Mouse (Mus musculus) thymus, postnatal 0 days (tissue): Measurements from ENCODE around the gene Atp2a3. TPM values are rescaled to one million over a fixed set of nuclear protein-coding genes. Genes with fewer than 3 reads are reported as not detected.

Experiments used
- DNase-seq: peaks from one replicate; pipeline ENCODE4 v3.0.0-alpha.2; 2015; ENCODE audit warnings: low spot score
- microRNA-seq: library from miRNA; unstranded; fragments of <30 nt; microRNA quantifications from one replicate; pipeline ENCODE4, GENCODE M21; 2016; ENCODE audit warnings: borderline number of aligned reads
- polyA plus RNA-seq: library from polyadenylated mRNA; unstranded; fragments of >200 nt; fragmentation: Nextera tagmentation; extraction: Ambion mirVana; gene quantifications from 2 replicates; pipeline ENCODE4 v1.2.1, GENCODE M21; 2015

The Atp2a3 gene
- polyA plus RNA-seq, 1 experiment from 2014 or later, result 102 TPM

DNA sequence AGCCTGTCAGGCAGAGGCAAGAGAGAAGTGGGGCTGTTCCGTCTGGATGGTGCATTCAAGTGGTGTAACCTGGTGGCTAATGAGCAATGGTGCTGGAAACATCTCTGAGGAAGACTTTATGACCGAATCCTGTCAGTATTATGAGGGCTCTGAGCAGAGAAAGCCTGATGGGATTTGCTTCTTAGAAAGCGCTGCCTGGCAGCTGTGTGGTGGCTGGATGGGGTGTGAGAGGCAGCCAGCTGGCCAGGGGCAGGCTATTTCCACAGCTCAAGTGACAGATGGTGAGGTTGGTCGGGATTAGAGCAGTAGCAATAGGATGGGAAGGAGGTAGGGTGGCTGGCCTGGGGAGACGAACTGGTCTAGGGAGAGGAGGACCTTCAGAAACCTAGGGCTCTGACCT lies 70.6 kb downstream of the Atp2a3 start:
- no peak for DNase-seq

DNA sequence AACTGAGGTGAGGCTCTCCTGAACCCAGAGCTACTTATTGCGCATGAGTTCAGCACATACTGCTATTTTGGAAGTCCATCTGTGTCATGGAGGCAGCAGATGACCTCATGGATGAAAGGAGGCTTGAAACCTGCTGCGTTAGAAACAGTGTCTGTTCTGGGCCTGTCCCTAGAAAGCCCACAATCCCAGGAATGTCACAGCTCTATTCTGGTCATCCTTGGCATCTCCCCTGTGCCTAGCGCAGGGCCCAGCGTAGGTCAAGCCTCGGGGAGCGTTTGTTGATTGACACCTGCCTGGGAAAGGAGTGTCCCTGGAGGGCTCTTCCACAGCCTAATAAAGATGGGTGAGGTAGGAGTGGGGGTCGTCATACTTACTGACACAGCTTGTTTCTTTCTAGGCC lies 75.1 kb downstream of the Atp2a3 start:
- no peak for DNase-seq

DNA sequence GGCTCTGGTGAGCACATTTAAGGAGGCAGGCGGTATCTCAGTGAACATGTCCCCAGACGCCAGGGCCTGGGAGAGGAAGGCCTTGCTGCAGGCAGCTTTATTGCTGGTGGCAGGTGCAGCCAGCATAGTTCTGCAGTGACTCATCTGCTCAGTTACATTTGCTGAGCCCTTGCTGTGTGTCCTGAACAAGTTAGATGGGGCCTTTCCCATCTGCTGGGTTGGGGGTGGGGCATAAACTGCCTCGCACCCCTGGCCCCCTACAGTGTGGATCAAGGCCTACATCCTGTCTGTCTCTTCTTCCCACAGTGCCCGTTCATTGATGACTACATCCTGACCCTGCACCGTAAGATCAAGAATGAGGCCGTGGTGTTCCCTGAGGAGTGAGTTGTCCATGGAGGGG lies 75.9 kb downstream of the Atp2a3 start:
- peak; percentile 38 for DNase-seq

DNA sequence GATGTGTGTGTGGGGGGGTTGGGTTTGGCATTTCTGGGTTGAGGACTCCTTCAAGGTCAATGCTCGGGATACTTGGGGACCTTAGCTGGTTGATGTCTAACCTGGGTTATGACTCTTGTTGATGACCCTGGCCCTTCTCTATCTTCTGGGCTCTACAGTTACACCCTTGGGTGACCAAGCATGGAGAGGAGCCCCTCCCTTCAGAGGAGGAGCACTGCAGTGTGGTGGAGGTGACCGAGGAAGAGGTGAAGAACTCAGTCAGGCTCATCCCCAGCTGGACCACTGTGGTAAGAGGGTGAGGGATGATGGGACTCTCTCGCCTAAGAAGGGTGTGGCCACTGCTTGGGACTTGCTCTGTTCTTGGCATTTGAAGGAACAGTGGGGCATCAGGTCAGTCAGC lies 76.7 kb downstream of the Atp2a3 start:
- DNase-seq, result no peak

DNA sequence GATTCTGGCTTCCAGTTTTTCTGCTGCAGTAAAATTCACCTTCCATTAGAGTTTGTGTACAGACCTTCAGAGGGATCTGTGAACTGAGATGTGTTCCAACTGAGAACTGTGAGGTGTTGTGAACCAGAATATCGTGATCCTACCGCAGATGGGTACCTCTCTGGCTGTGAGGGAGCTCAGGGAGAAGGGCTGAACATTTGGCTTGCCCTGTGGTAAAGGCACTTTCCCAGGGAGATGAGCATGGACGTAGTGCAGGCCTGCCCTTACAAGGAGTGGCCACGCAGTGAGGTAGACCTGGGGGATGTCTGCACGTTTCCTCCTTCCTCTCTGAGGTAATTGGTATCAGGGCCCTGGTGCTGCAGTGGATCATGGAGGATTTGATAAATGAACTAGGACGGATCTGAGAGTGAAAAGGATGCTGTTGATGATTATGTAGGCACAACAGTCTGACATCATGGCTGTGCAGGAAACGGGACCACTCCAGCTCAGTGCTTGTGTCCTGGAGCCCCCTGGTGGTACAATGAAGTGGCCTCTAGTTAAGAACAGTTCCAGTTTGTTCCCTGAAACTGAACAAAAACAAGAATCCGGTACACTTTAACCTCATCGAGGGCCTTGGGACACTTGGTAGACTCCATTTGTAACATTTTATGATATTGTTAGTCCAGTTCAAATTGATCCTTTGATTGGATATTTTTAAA lies 78.3 kb downstream of the Atp2a3 start:
- peak; percentile 87 for DNase-seq

Small RNA genes lying within 50 kb of the gene (microRNA-seq; reads per million reads assigned to microRNA genes)
- not detected for gene Gm44467

Other genes starting within 250 kb of the Atp2a3 start
- 5.4 and 6.0 TPM in 2 replicates for gene Cyb5d2, start 165.0 kb upstream of the Atp2a3 start, polyA plus RNA-seq
- gene Zzef1, start 164.9 kb upstream of the Atp2a3 start, polyA plus RNA-seq, result 10.4 and 14.9 TPM in 2 replicates
- 61.5 and 71.4 TPM in 2 replicates for gene P2rx1, start 37.9 kb downstream of the Atp2a3 start, polyA plus RNA-seq
- gene Camkk1, start 57.8 kb downstream of the Atp2a3 start, polyA plus RNA-seq, result 18.8 and 19.6 TPM in 2 replicates
- gene Ncbp3, start 86.6 kb downstream of the Atp2a3 start, polyA plus RNA-seq, result 9.0 and 13.3 TPM in 2 replicates
- gene Itgae, start 129.4 kb downstream of the Atp2a3 start, polyA plus RNA-seq, result 8.0 and 10.5 TPM in 2 replicates
- 19.7 and 22.0 TPM in 2 replicates for gene Haspin, start 177.1 kb downstream of the Atp2a3 start, polyA plus RNA-seq
- gene P2rx5, start 199.3 kb downstream of the Atp2a3 start, polyA plus RNA-seq, result 0.33 and 0.51 TPM in 2 replicates
- 156 and 166 TPM in 2 replicates for gene Emc6, start 215.9 kb downstream of the Atp2a3 start, polyA plus RNA-seq
- 116 and 119 TPM in 2 replicates for gene Tax1bp3, start 215.9 kb downstream of the Atp2a3 start, polyA plus RNA-seq
- gene Ctns, start 237.9 kb downstream of the Atp2a3 start, polyA plus RNA-seq, result 13.2 and 13.9 TPM in 2 replicates
- gene Shpk, start 238.3 kb downstream of the Atp2a3 start, polyA plus RNA-seq, result 2.2 and 2.8 TPM in 2 replicates